Mouse (Mus musculus): ENCODE measurements at regions not wholly inside any gene's neighbourhood (a gene's known extent, or its start where the extent isn't known, plus 50 kb on each side); places are given as distances from the start of the nearest gene placed in this dataset.

GRCm38 (mm10) chrX:11082845-11083244, 216.2 kb upstream of the H2al1a start:
- TF ChIP-seq CTCF (IDR thresholded peaks at IDR 0.05; ENCODE audit: control insufficient read depth, insufficient read depth, insufficient read length): no peak
- TF ChIP-seq USF1 (IDR thresholded peaks at IDR 0.05; ENCODE audit: low read depth): no peak

All from C2C12 (cell line).